Mouse (Mus musculus): ENCODE data around the gene Rbfox3. TPM values are rescaled to one million over a fixed set of nuclear protein-coding genes. Genes with fewer than 3 reads are reported as not detected.

Rbfox3 gene
- polyA plus RNA-seq, 1 experiment from 2014 or later: 6.9 TPM

GRCm38 (mm10) chr11:118494001-118494737, 417.2 kb downstream of the Rbfox3 start:
- Histone ChIP-seq H3K9me3 (ENCODE audit: control insufficient read depth, low read length) (no peaks in the 10 kb centered on the region), H3K27ac (ENCODE audit: low read depth, low read length) (no peak overlapping the region), H3K36me3 (ENCODE audit: control insufficient read depth, insufficient read depth, low read length) (no peaks in the 10 kb centered on the region), H3K4me2 (ENCODE audit: low read depth, low read length, severe bottlenecking) (no peak overlapping the region), H3K27me3 (ENCODE audit: control insufficient read depth, insufficient read depth, low read length) (no peaks in the 10 kb centered on the region), H3K9ac (ENCODE audit: low read length) (no peak overlapping the region), H3K4me1 (replicated peaks; ENCODE audit: control insufficient read depth, insufficient read depth, low read length) (no peaks in the 10 kb centered on the region; the same call in none of the 2 replicates), H3K4me3 (ENCODE audit: low read depth, low read length) (no peak overlapping the region)
- ATAC-seq (replicated peaks; ENCODE audit: low FRiP score) (no peak), DNase-seq (ENCODE audit: low spot score) (no peak)
- WGBS: 90% methylated on average over 12 of the region's 12 CpGs

- Histone ChIP-seq H3K4me1 (replicated peaks; ENCODE audit: control insufficient read depth, insufficient read depth, low read length) (no peaks in the 10 kb centered on the region; the same call in none of the 2 replicates), H3K9ac (ENCODE audit: low read length) (no peak overlapping the region), H3K9me3 (ENCODE audit: control insufficient read depth, low read length) (no peaks in the 10 kb centered on the region), H3K27me3 (ENCODE audit: control insufficient read depth, insufficient read depth, low read length) (no peaks in the 10 kb centered on the region), H3K4me2 (ENCODE audit: low read depth, low read length, severe bottlenecking) (no peak overlapping the region), H3K27ac (ENCODE audit: low read depth, low read length) (no peak overlapping the region), H3K4me3 (ENCODE audit: low read depth, low read length) (no peak overlapping the region), H3K36me3 (ENCODE audit: control insufficient read depth, insufficient read depth, low read length) (no peaks in the 10 kb centered on the region)
- 92% methylated on average over 2 of the region's 2 CpGs for WGBS
- no peak for DNase-seq (ENCODE audit: low spot score)
- no peak for ATAC-seq (replicated peaks; ENCODE audit: low FRiP score)
Observed at GRCm38 (mm10) chr11:118493458-118493857, 417.9 kb downstream of the Rbfox3 start.

- DNase-seq (ENCODE audit: low spot score) (no peak), ATAC-seq (replicated peaks; ENCODE audit: low FRiP score) (no peak)
- WGBS: 87% methylated on average over 7 of the region's 7 CpGs
- no peaks in the 10 kb centered on the region for H3K36me3 ChIP-seq (ENCODE audit: control insufficient read depth, insufficient read depth, low read length)
- no peaks in the 10 kb centered on the region for H3K27me3 ChIP-seq (ENCODE audit: control insufficient read depth, insufficient read depth, low read length)
- H3K4me1 ChIP-seq (replicated peaks; ENCODE audit: control insufficient read depth, insufficient read depth, low read length): no peaks in the 10 kb centered on the region; the same call in none of the 2 replicates
- no peak overlapping the region for H3K4me3 ChIP-seq (ENCODE audit: low read depth, low read length)
- no peaks in the 10 kb centered on the region for H3K9me3 ChIP-seq (ENCODE audit: control insufficient read depth, low read length)
- H3K4me2 ChIP-seq (ENCODE audit: low read depth, low read length, severe bottlenecking): no peak overlapping the region
- H3K27ac ChIP-seq (ENCODE audit: low read depth, low read length): no peak overlapping the region
- H3K9ac ChIP-seq (ENCODE audit: low read length): no peak overlapping the region
Observed at GRCm38 (mm10) chr11:118491230-118491629, 420.2 kb downstream of the Rbfox3 start.

- ATAC-seq (replicated peaks; ENCODE audit: low FRiP score) (0 out of 2 replicates have a peak, but pooled peaks have one; percentile 58), DNase-seq (ENCODE audit: low spot score) (peak; percentile 93)
- Histone ChIP-seq H3K4me2 (ENCODE audit: low read depth, low read length, severe bottlenecking) (peak overlapping the region; percentile 34), H3K27me3 (ENCODE audit: control insufficient read depth, insufficient read depth, low read length) (no peaks in the 10 kb centered on the region), H3K9me3 (ENCODE audit: control insufficient read depth, low read length) (no peaks in the 10 kb centered on the region), H3K9ac (ENCODE audit: low read length) (peak overlapping the region; percentile 44; the same call in 1 of the 2 replicates), H3K36me3 (ENCODE audit: control insufficient read depth, insufficient read depth, low read length) (no peaks in the 10 kb centered on the region), H3K4me3 (ENCODE audit: low read depth, low read length) (peak overlapping the region; percentile 10; the same call in 1 of the 2 replicates), H3K4me1 (replicated peaks; ENCODE audit: control insufficient read depth, insufficient read depth, low read length) (no peaks in the 10 kb centered on the region; the same call in none of the 2 replicates), H3K27ac (ENCODE audit: low read depth, low read length) (no peak overlapping the region)
- WGBS: 22% methylated on average over 22 of the region's 22 CpGs
Observed at GRCm38 (mm10) chr11:118490566-118491218, 420.7 kb downstream of the Rbfox3 start.

GRCm38 (mm10) chr11:118488907-118489270, 422.5 kb downstream of the Rbfox3 start:
- Histone ChIP-seq H3K4me2 (ENCODE audit: low read depth, low read length, severe bottlenecking) (no peak overlapping the region), H3K36me3 (ENCODE audit: control insufficient read depth, insufficient read depth, low read length) (no peaks in the 10 kb centered on the region), H3K4me3 (ENCODE audit: low read depth, low read length) (no peak overlapping the region), H3K4me1 (replicated peaks; ENCODE audit: control insufficient read depth, insufficient read depth, low read length) (no peaks in the 10 kb centered on the region; the same call in none of the 2 replicates), H3K27me3 (ENCODE audit: control insufficient read depth, insufficient read depth, low read length) (no peaks in the 10 kb centered on the region), H3K27ac (ENCODE audit: low read depth, low read length) (no peak overlapping the region), H3K9me3 (ENCODE audit: control insufficient read depth, low read length) (no peaks in the 10 kb centered on the region), H3K9ac (ENCODE audit: low read length) (no peak overlapping the region)
- WGBS: 86% methylated on average over 12 of the region's 12 CpGs
- ATAC-seq (replicated peaks; ENCODE audit: low FRiP score) (no peak), DNase-seq (ENCODE audit: low spot score) (no peak)

GRCm38 (mm10) chr11:118488191-118488906, 423.0 kb downstream of the Rbfox3 start:
- no peaks in the 10 kb centered on the region for H3K36me3 ChIP-seq (ENCODE audit: control insufficient read depth, insufficient read depth, low read length)
- no peak for DNase-seq (ENCODE audit: low spot score)
- WGBS: 74% methylated on average over 8 of the region's 8 CpGs
- no peaks in the 10 kb centered on the region for H3K27me3 ChIP-seq (ENCODE audit: control insufficient read depth, insufficient read depth, low read length)
- no peak overlapping the region for H3K4me2 ChIP-seq (ENCODE audit: low read depth, low read length, severe bottlenecking)
- H3K9me3 ChIP-seq (ENCODE audit: control insufficient read depth, low read length): no peaks in the 10 kb centered on the region
- H3K4me1 ChIP-seq (replicated peaks; ENCODE audit: control insufficient read depth, insufficient read depth, low read length): no peaks in the 10 kb centered on the region; the same call in none of the 2 replicates
- ATAC-seq (replicated peaks; ENCODE audit: low FRiP score): no peak
- no peak overlapping the region for H3K4me3 ChIP-seq (ENCODE audit: low read depth, low read length)
- H3K27ac ChIP-seq (ENCODE audit: low read depth, low read length): no peak overlapping the region
- H3K9ac ChIP-seq (ENCODE audit: low read length): no peak overlapping the region

GRCm38 (mm10) chr11:118486881-118487772, 424.3 kb downstream of the Rbfox3 start:
- H3K27ac ChIP-seq (ENCODE audit: low read depth, low read length): no peak overlapping the region
- ATAC-seq (replicated peaks; ENCODE audit: low FRiP score): no peak
- no peak overlapping the region for H3K4me3 ChIP-seq (ENCODE audit: low read depth, low read length)
- H3K4me1 ChIP-seq (replicated peaks; ENCODE audit: control insufficient read depth, insufficient read depth, low read length): no peaks in the 10 kb centered on the region; the same call in none of the 2 replicates
- H3K9me3 ChIP-seq (ENCODE audit: control insufficient read depth, low read length): no peaks in the 10 kb centered on the region
- no peaks in the 10 kb centered on the region for H3K36me3 ChIP-seq (ENCODE audit: control insufficient read depth, insufficient read depth, low read length)
- WGBS: 89% methylated on average over 29 of the region's 29 CpGs
- DNase-seq (ENCODE audit: low spot score): no peak
- no peak overlapping the region for H3K4me2 ChIP-seq (ENCODE audit: low read depth, low read length, severe bottlenecking)
- H3K27me3 ChIP-seq (ENCODE audit: control insufficient read depth, insufficient read depth, low read length): no peaks in the 10 kb centered on the region
- no peak overlapping the region for H3K9ac ChIP-seq (ENCODE audit: low read length)

GRCm38 (mm10) chr11:118486281-118486680, 425.1 kb downstream of the Rbfox3 start:
- ATAC-seq (replicated peaks; ENCODE audit: low FRiP score): no peak
- Histone ChIP-seq H3K9ac (ENCODE audit: low read length) (no peak overlapping the region), H3K36me3 (ENCODE audit: control insufficient read depth, insufficient read depth, low read length) (no peaks in the 10 kb centered on the region), H3K9me3 (ENCODE audit: control insufficient read depth, low read length) (no peaks in the 10 kb centered on the region), H3K4me3 (ENCODE audit: low read depth, low read length) (no peak overlapping the region), H3K27ac (ENCODE audit: low read depth, low read length) (no peak overlapping the region), H3K4me2 (ENCODE audit: low read depth, low read length, severe bottlenecking) (no peak overlapping the region), H3K27me3 (ENCODE audit: control insufficient read depth, insufficient read depth, low read length) (no peaks in the 10 kb centered on the region), H3K4me1 (replicated peaks; ENCODE audit: control insufficient read depth, insufficient read depth, low read length) (no peaks in the 10 kb centered on the region; the same call in none of the 2 replicates)
- WGBS: 85% methylated on average over 6 of the region's 6 CpGs
- no peak for DNase-seq (ENCODE audit: low spot score)

Data from forebrain, embryonic 11.5 days (tissue).